Mouse (Mus musculus) embryonic facial prominence, embryonic 11.5 days (tissue): ENCODE data around the gene Dclk1. TPM values are rescaled to one million over a fixed set of nuclear protein-coding genes. Genes with fewer than 3 reads are reported as not detected.

Experiments used
- ATAC-seq: fragments of 200-750 bp; cut with Nextera tagmentation; replicated peaks from 2 replicates; pipeline ENCODE4 v1.8.0; 2017; ENCODE audit warnings: low read depth; ENCODE audit not compliant: insufficient number of reproducible peaks, low FRiP score, low TSS enrichment
- DNase-seq: peaks from one replicate; pipeline ENCODE4 v3.0.0-alpha.2; 2015; ENCODE audit warnings: low spot score
- H3K27ac ChIP-seq: fragments of 300-500 bp; sonication (generic); replicated peaks from 2 replicates; pipeline ENCODE4 v1.5.1; 2014; ENCODE audit warnings: mild to moderate bottlenecking, low read depth, low read length, control low read depth
- H3K27me3 ChIP-seq: fragments of 300-500 bp; sonication (generic); 2 replicates; pipeline ENCODE4 v1.6.1; 2014; ENCODE audit warnings: mild to moderate bottlenecking, low read length, moderate library complexity, mixed read lengths; ENCODE audit not compliant: control insufficient read depth, insufficient read depth
- H3K36me3 ChIP-seq: fragments of 300-500 bp; sonication (generic); replicated peaks from 2 replicates; pipeline ENCODE4 v1.6.1; 2014; ENCODE audit warnings: low read depth, mild to moderate bottlenecking, low read length, moderate library complexity, mixed read lengths; ENCODE audit not compliant: control insufficient read depth, insufficient read depth
- H3K4me1 ChIP-seq: fragments of 300-500 bp; sonication (generic); 2 replicates; pipeline ENCODE4 v1.6.1; 2014; ENCODE audit warnings: low read length, mixed read lengths; ENCODE audit not compliant: control insufficient read depth, insufficient read depth
- H3K4me2 ChIP-seq: fragments of 300-500 bp; sonication (generic); 2 replicates; pipeline ENCODE4 v1.6.1; 2014; ENCODE audit warnings: low read depth, mild to moderate bottlenecking, control low read depth, low read length, moderate library complexity
- H3K4me3 ChIP-seq: fragments of 300-500 bp; sonication (generic); 2 replicates; pipeline ENCODE4 v1.5.1; 2014; ENCODE audit warnings: low read depth, low read length, control low read depth
- H3K9ac ChIP-seq: fragments of 300-500 bp; sonication (generic); replicated peaks from 2 replicates; pipeline ENCODE4 v1.6.1; 2014; ENCODE audit warnings: mild to moderate bottlenecking, control low read depth, low read length
- H3K9me3 ChIP-seq: fragments of 300-500 bp; sonication (generic); replicated peaks from 2 replicates; pipeline ENCODE4 v1.6.1; 2016; ENCODE audit warnings: mild to moderate bottlenecking, low read length, inconsistent platforms, mixed read lengths; ENCODE audit not compliant: control insufficient read depth
- WGBS: fragments of 180-500 bp; shearing (Covaris S2); extraction: QIAGEN DNeasy Blood & Tissue Kit; methylation state at CpG from one replicate; pipeline ENCODE4 v1.1.7; 2014; 5-methylcytosine and 5-hydroxymethylcytosine counted together
- polyA plus RNA-seq: library from polyadenylated mRNA; unstranded; fragments of >200 nt; fragmentation: Nextera tagmentation; extraction: Ambion mirVana; gene quantifications from 2 replicates; pipeline ENCODE4 v1.2.1, GENCODE M21; 2014

Gene Dclk1
- polyA plus RNA-seq, 1 experiment from 2014 or later, result 32.9 TPM

GRCm38 (mm10) chr3:55524491-55525195 lies 282.5 kb downstream of the Dclk1 start:
- Histone ChIP-seq H3K27me3 (no peaks in the 10 kb centered on the region), H3K4me3 (no peak overlapping the region), H3K36me3 (no peaks in the 10 kb centered on the region), H3K27ac (no peak overlapping the region), H3K9ac (no peak overlapping the region), H3K9me3 (no peaks in the 10 kb centered on the region), H3K4me1 (peaks cover 4% of the 10 kb centered on the region), H3K4me2 (no peak overlapping the region)
- 68% methylated on average over 9 of the region's 9 CpGs for WGBS
- DNase-seq (no peak), ATAC-seq (no peak)

DNA sequence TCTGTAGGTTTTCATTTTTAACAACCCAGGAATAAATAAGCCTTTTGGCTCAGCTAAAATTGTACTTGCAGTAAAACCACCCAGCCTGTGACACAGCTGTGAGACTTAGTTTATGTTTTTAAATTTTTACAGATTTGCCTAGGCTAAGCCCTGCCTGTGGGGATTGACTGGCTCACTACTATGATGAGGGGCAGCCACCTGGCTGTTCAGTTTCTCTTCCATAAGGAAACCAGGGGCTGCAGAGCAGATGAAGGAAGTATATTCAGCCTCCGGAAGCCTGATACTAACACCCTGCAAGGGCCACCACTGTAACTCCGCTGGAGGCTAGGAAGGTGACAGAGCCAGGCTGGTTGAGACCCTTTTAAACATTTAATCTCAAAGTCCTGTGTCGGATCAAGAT lies 284.3 kb downstream of the Dclk1 start:
- 76% methylated on average over 3 of the region's 3 CpGs for WGBS
- no peak overlapping the region for H3K9ac ChIP-seq

DNA sequence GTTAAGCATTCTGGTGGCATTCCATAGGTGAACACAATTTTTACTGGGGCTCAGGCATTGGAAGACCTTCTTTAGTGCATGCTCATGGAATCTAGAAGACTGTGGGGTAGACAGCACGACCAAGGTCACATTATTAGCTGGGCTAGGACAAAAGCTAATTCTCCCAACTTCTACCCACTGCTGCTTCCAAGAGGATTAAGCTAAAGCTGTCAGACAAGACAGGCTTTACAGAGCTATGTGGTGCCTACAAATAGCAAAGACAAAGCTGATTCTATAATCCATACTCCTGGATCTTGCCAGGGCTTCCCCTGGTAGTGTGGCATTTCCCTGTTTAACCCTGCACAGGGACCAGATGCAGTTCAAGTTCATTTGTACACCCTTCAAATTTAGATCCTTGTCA lies 285.4 kb downstream of the Dclk1 start:
- 66% methylated on average over 1 of the region's 1 CpGs for WGBS

More for the DNA sequence above, 284.3 kb downstream of the Dclk1 start:
- Histone ChIP-seq H3K4me1 (peaks cover 4% of the 10 kb centered on the region), H3K4me3 (no peak overlapping the region), H3K4me2 (no peak overlapping the region), H3K27ac (no peak overlapping the region), H3K36me3 (no peaks in the 10 kb centered on the region), H3K9me3 (no peaks in the 10 kb centered on the region), H3K27me3 (no peaks in the 10 kb centered on the region)
- ATAC-seq (no peak), DNase-seq (no peak)

DNA sequence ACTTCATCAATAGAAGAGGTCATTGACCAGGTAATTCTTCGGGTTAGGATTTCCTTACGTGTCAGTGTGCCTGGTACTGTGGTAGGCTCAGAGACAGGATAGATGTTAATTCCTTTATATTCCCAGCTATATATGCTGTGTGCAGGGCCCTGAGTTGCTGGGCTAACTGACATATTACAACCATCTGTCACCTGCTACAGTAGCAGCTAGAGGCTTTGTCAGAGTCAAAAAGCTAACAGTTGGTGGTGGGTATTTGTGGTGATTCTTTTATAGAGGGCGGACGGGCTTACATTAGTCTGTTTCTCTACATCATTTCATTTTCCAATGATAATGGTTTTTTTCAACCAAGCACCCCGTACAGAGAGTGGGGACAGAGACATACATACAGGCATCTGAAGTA lies 285.8 kb downstream of the Dclk1 start:
- Histone ChIP-seq H3K4me1 (no peaks in the 10 kb centered on the region; the same call in none of the 2 replicates), H3K9me3 (no peaks in the 10 kb centered on the region), H3K27ac (no peak overlapping the region), H3K27me3 (no peaks in the 10 kb centered on the region), H3K36me3 (no peaks in the 10 kb centered on the region), H3K9ac (no peak overlapping the region), H3K4me3 (no peak overlapping the region), H3K4me2 (no peak overlapping the region)
- DNase-seq (no peak), ATAC-seq (no peak)
- WGBS, result 87% methylated on average over 5 of the region's 5 CpGs

More for the DNA sequence above, 285.4 kb downstream of the Dclk1 start:
- Histone ChIP-seq H3K27me3 (no peaks in the 10 kb centered on the region), H3K9ac (no peak overlapping the region), H3K36me3 (no peaks in the 10 kb centered on the region), H3K4me2 (no peak overlapping the region), H3K4me1 (peaks cover under 1% of the 10 kb centered on the region), H3K27ac (no peak overlapping the region), H3K4me3 (no peak overlapping the region), H3K9me3 (no peaks in the 10 kb centered on the region)
- ATAC-seq (no peak), DNase-seq (no peak)

DNA sequence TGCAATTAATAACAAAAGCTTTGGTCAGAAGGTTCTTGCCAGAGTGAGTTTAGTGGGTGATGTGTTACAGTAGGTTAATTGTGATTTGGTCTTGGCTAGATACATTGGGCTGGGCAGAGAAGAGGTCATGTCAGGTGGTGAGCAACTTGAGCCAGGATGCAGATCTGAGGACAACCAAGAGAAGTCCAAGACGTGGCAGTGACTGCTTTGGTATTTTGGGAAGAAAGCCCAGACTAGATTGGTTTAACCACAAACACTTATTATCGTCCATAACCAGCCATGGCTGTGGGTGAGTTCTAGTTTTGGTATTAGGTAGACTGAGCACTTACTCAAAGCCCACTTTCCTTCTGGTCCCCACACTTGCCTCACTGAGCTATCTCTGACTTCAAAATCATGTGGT lies 287.2 kb downstream of the Dclk1 start:
- Histone ChIP-seq H3K4me1 (no peaks in the 10 kb centered on the region; the same call in 1 of the 2 replicates), H3K4me3 (no peak overlapping the region), H3K27ac (no peak overlapping the region), H3K36me3 (no peaks in the 10 kb centered on the region), H3K9ac (no peak overlapping the region), H3K4me2 (no peak overlapping the region), H3K27me3 (no peaks in the 10 kb centered on the region), H3K9me3 (no peaks in the 10 kb centered on the region)
- ATAC-seq (no peak), DNase-seq (no peak)
- WGBS, result 78% methylated on average over 2 of the region's 2 CpGs

GRCm38 (mm10) chr3:55531204-55532044 lies 289.3 kb downstream of the Dclk1 start:
- H3K9me3 ChIP-seq, result no peaks in the 10 kb centered on the region
- no peaks in the 10 kb centered on the region; the same call in 1 of the 2 replicates for H3K4me1 ChIP-seq
- DNase-seq, result no peak
- no peak overlapping the region for H3K9ac ChIP-seq
- WGBS, result 66% methylated on average over 14 of the region's 14 CpGs
- H3K4me2 ChIP-seq, result no peak overlapping the region
- H3K36me3 ChIP-seq, result no peaks in the 10 kb centered on the region
- no peak overlapping the region for H3K4me3 ChIP-seq
- ATAC-seq, result no peak
- H3K27ac ChIP-seq, result no peak overlapping the region
- H3K27me3 ChIP-seq, result no peaks in the 10 kb centered on the region

DNA sequence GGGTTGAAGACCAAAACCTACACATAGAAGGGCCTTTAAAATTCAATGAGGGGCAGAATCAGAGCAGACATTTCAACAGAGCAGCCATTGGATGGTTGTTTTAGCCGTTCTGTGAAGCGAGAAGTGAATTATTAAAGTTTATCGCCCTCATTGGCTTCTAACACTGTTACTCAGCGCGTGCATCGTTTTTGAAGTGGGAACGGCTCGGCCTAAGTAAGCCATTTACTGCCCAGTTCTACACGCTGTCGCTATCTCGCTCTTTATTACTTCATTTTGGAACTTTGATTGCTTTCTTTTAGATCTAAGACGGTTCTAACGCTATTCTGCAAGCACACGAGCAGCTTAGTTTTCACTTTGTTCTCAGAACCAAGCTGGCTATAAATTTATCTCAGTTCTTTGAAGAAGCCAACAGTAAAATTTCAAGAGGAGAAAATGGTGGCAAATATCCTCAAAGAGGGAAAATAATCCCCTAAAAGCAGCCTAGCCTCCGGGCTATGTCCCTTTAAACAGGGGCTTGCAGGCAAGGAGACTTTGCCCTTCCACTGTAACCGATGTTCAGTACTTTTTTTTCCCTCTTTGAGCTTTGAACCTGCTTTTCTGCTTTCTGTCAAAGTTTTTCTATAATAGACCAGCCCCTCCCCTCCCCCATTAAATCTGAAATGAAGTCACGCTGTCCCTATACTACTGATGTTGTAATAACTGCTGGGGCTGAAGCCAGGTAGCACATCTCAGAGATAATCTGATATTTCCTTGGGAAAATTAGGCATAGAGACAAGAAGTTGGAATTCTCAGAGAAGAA lies 290.2 kb downstream of the Dclk1 start:
- Histone ChIP-seq H3K9ac (no peak overlapping the region), H3K27ac (no peak overlapping the region), H3K4me2 (no peak overlapping the region), H3K9me3 (no peaks in the 10 kb centered on the region), H3K36me3 (no peaks in the 10 kb centered on the region), H3K4me3 (no peak overlapping the region), H3K4me1 (peaks cover 6% of the 10 kb centered on the region), H3K27me3 (no peaks in the 10 kb centered on the region)
- WGBS, result 90% methylated on average over 17 of the region's 17 CpGs
- ATAC-seq (no peak), DNase-seq (no peak)
